Mouse (Mus musculus): ENCODE results near the gene Gnpat. TPM values are rescaled to one million over a fixed set of nuclear protein-coding genes. Genes with fewer than 3 reads are reported as not detected.
"Not testable (repeated sequence)": the region's sequence is repeated elsewhere in the genome, so short reads cannot be mapped to it uniquely, and the experiment has no call there.

Gnpat gene
- polyA plus RNA-seq, 1 experiment from 2014 or later, result 111 TPM

DNA sequence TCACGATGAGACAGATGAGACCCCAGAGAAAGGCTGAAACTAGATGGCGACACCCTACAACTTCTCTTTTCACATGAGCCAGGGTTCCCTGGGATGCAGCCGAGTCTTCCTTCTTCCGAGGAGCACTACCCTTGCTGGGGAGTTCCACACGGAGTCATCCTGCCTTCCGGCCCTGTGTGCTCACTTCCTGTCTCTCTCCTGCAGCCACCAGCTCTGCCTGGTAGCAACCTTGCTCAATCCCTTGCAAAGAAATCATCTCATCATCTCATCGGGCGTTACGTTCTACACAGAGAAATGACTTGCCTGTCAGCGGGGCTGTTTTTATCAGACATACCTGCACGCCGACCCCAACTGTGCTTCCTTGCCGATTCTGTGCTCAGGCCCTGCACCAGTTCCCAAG lies 32.8 kb upstream of the Gnpat start:
- no peak overlapping the region for H3K9ac ChIP-seq
- H3K36me3 ChIP-seq, result no peaks in the 10 kb centered on the region
- H3K4me3 ChIP-seq, result no peak overlapping the region
- no peak overlapping the region for H3K4me2 ChIP-seq (replicated peaks)
- no peaks in the 10 kb centered on the region for H3K27me3 ChIP-seq
- no peak for ATAC-seq (ENCODE audit: insufficient number of reproducible peaks, insufficient read depth, low FRiP score, low TSS enrichment)
- H3K27ac ChIP-seq, result no peak overlapping the region
- WGBS, result 71% methylated on average over 13 of the region's 13 CpGs
- H3K9me3 ChIP-seq, result no peaks in the 10 kb centered on the region
- no peaks in the 10 kb centered on the region for H3K4me1 ChIP-seq

DNA sequence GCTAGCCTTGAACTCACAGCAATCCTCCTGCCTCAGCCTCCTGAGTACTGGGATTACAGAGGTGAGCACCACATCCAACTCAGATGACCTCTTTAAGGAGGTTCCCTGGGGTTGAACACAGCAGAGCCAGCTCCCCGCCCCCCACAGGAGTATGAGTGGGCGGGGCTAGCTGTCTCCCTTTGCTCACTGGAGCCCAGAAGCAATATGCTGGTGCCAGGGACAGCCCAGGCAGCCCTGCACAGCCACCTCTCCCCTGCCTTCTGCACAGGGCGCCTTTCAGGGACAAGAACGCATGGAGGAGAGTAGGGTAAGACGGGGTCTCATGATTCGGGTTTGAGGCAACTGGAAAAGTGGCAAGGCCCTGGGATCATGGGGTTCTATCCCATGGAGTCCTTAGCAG lies 31.3 kb upstream of the Gnpat start:
- Histone ChIP-seq H3K9ac (no peak overlapping the region), H3K9me3 (no peaks in the 10 kb centered on the region), H3K27me3 (no peaks in the 10 kb centered on the region), H3K27ac (no peak overlapping the region), H3K4me1 (no peaks in the 10 kb centered on the region), H3K4me2 (replicated peaks) (no peak overlapping the region), H3K4me3 (no peak overlapping the region), H3K36me3 (no peaks in the 10 kb centered on the region)
- no peak for ATAC-seq (ENCODE audit: insufficient number of reproducible peaks, insufficient read depth, low FRiP score, low TSS enrichment)
- 75% methylated on average over 6 of the region's 6 CpGs for WGBS

- no peak for ATAC-seq (ENCODE audit: insufficient number of reproducible peaks, insufficient read depth, low FRiP score, low TSS enrichment)
- 85% methylated on average over 6 of the region's 6 CpGs for WGBS
- Histone ChIP-seq H3K4me3 (no peak overlapping the region), H3K27me3 (no peaks in the 10 kb centered on the region), H3K9me3 (no peaks in the 10 kb centered on the region), H3K4me2 (replicated peaks) (no peak overlapping the region), H3K36me3 (no peaks in the 10 kb centered on the region), H3K27ac (no peak overlapping the region), H3K9ac (no peak overlapping the region), H3K4me1 (no peaks in the 10 kb centered on the region)
Measured at GRCm38 (mm10) chr8:124831941-124832340, 30.9 kb upstream of the Gnpat start.

DNA sequence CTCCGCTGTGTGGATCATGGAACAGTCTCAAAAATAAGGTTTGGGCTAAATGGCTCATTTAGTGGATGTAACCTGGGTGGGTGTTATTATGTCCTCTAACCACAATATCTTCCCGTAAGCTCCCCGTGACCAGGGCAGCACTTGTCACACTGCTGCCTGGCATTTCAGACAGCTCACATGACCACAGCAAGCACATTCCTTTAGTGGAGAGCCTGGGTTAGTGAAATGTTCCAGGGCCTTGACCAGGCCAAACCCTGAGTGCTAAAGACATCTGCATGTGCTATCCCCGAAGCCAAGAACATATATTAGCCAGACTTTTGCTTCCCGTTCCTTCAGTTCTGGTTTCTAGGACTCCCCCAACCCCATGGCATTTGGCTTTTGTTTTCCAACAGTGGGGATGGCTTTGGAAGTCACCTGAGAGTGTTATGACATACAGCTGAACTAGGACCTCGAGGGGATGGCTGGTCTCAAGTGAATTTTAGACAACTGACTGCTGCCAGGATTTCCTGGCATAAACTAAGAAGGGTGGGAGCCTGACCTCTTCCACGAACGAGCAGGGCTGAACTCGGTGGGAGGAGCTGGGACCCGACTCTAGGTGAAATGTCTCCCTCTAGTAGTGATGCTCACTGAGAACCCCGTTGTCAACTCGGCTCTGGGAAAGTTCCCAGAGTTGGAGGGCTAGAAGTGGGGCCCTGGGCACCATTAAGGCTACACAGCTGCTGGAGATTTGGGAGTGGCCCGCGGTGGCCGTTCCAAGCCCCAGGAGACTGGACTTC lies 29.2 kb upstream of the Gnpat start:
- Histone ChIP-seq H3K4me3 (no peak overlapping the region), H3K27me3 (no peaks in the 10 kb centered on the region), H3K4me1 (no peaks in the 10 kb centered on the region), H3K4me2 (replicated peaks) (peak overlapping the region; percentile 9; the same call in 1 of the 2 replicates), H3K9ac (no peak overlapping the region), H3K36me3 (peaks cover 12% of the 10 kb centered on the region), H3K9me3 (no peaks in the 10 kb centered on the region), H3K27ac (no peak overlapping the region)
- WGBS, result 39% methylated on average over 15 of the region's 15 CpGs
- no peak for ATAC-seq (ENCODE audit: insufficient number of reproducible peaks, insufficient read depth, low FRiP score, low TSS enrichment)

DNA sequence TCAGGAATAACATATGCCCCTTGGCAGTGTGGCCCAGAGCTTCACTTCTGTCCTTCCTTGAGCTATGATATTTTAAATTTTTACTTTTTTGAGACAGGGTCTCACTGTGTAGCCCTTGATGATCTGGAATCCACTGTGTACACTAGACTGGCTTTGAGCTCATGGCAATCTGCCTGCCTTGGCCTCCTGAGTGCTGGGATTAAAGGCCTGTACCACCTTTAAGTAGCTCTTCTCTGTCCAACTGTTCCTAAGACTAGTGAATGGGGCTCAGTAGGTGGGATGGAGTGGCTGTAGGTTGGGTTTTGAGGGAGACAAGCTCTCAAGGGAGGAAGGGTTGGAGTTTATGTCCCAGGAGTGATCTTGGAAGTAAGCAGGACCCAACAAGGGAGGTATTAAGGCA lies 27.0 kb upstream of the Gnpat start:
- no peaks in the 10 kb centered on the region for H3K4me1 ChIP-seq
- peaks cover 35% of the 10 kb centered on the region for H3K36me3 ChIP-seq
- no peak overlapping the region for H3K4me3 ChIP-seq
- no peaks in the 10 kb centered on the region for H3K27me3 ChIP-seq
- ATAC-seq (ENCODE audit: insufficient number of reproducible peaks, insufficient read depth, low FRiP score, low TSS enrichment), result no peak
- H3K27ac ChIP-seq, result no peak overlapping the region
- H3K9me3 ChIP-seq, result no peaks in the 10 kb centered on the region
- H3K4me2 ChIP-seq (replicated peaks), result no peak overlapping the region
- no peak overlapping the region for H3K9ac ChIP-seq

DNA sequence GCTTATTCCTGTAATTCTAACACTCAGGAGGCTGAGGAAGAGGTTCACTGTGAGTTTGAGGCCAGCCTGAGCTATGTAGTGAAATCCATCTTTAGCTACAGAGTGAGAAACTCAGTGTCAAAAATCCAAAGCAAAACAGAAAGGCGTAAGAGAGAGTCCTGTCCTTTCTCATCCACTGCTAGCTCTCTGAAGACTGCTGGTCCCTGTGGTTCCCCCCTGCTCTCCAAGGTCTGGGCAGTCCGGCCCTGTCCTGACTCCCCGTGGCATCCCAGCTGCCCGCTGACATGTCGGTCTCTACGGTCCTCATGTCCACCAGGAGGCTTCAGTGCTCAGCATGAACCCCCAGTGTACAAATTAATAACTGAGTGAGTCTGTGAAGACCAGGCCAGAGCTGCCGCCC lies 26.6 kb upstream of the Gnpat start:
- Histone ChIP-seq H3K27me3 (no peaks in the 10 kb centered on the region), H3K9ac (no peak overlapping the region), H3K4me1 (no peaks in the 10 kb centered on the region), H3K9me3 (no peaks in the 10 kb centered on the region), H3K27ac (no peak overlapping the region), H3K4me3 (no peak overlapping the region), H3K36me3 (peaks cover 39% of the 10 kb centered on the region), H3K4me2 (replicated peaks) (no peak overlapping the region)
- WGBS, result 90% methylated on average over 7 of the region's 7 CpGs
- ATAC-seq (ENCODE audit: insufficient number of reproducible peaks, insufficient read depth, low FRiP score, low TSS enrichment), result no peak

- H3K27me3 ChIP-seq, result no peaks in the 10 kb centered on the region
- WGBS, result 81% methylated on average over 2 of the region's 2 CpGs
- H3K27ac ChIP-seq, result no peak overlapping the region
- no peak for ATAC-seq (ENCODE audit: insufficient number of reproducible peaks, insufficient read depth, low FRiP score, low TSS enrichment)
- H3K9me3 ChIP-seq, result no peaks in the 10 kb centered on the region
- H3K9ac ChIP-seq, result no peak overlapping the region
- H3K4me2 ChIP-seq (replicated peaks), result no peak overlapping the region
- no peak overlapping the region for H3K4me3 ChIP-seq
- H3K4me1 ChIP-seq, result no peaks in the 10 kb centered on the region
- peaks cover 45% of the 10 kb centered on the region for H3K36me3 ChIP-seq
Measured at GRCm38 (mm10) chr8:124836907-124837306, 25.9 kb upstream of the Gnpat start.

GRCm38 (mm10) chr8:124837956-124838355 lies 24.9 kb upstream of the Gnpat start:
- Histone ChIP-seq H3K4me2 (replicated peaks) (no peak overlapping the region), H3K36me3 (peaks cover 48% of the 10 kb centered on the region), H3K27me3 (no peaks in the 10 kb centered on the region), H3K9ac (no peak overlapping the region), H3K9me3 (no peaks in the 10 kb centered on the region), H3K4me3 (no peak overlapping the region), H3K4me1 (no peaks in the 10 kb centered on the region), H3K27ac (no peak overlapping the region)
- WGBS, result 77% methylated on average over 2 of the region's 2 CpGs
- no peak for ATAC-seq (ENCODE audit: insufficient number of reproducible peaks, insufficient read depth, low FRiP score, low TSS enrichment)

- Histone ChIP-seq H3K4me1 (no peaks in the 10 kb centered on the region), H3K9me3 (no peaks in the 10 kb centered on the region), H3K9ac (no peak overlapping the region), H3K4me3 (no peak overlapping the region), H3K4me2 (replicated peaks) (no peak overlapping the region), H3K27me3 (no peaks in the 10 kb centered on the region), H3K27ac (no peak overlapping the region), H3K36me3 (peaks cover 56% of the 10 kb centered on the region)
- WGBS, result 85% methylated on average over 10 of the region's 10 CpGs
- no peak for ATAC-seq (ENCODE audit: insufficient number of reproducible peaks, insufficient read depth, low FRiP score, low TSS enrichment)
Measured at GRCm38 (mm10) chr8:124839371-124839770, 23.5 kb upstream of the Gnpat start.

GRCm38 (mm10) chr8:124840900-124841299 lies 21.9 kb upstream of the Gnpat start:
- no peak overlapping the region for H3K4me3 ChIP-seq
- no peaks in the 10 kb centered on the region for H3K27me3 ChIP-seq
- peaks cover 64% of the 10 kb centered on the region for H3K36me3 ChIP-seq
- no peaks in the 10 kb centered on the region for H3K4me1 ChIP-seq
- H3K9me3 ChIP-seq, result no peaks in the 10 kb centered on the region
- no peak overlapping the region for H3K27ac ChIP-seq
- 95% methylated on average over 7 of the region's 7 CpGs for WGBS
- no peak overlapping the region for H3K4me2 ChIP-seq (replicated peaks)
- ATAC-seq (ENCODE audit: insufficient number of reproducible peaks, insufficient read depth, low FRiP score, low TSS enrichment), result no peak
- no peak overlapping the region for H3K9ac ChIP-seq

- Histone ChIP-seq H3K27ac (no peak overlapping the region), H3K4me2 (replicated peaks) (no peak overlapping the region), H3K9ac (no peak overlapping the region), H3K4me3 (no peak overlapping the region), H3K36me3 (peaks cover 64% of the 10 kb centered on the region), H3K9me3 (no peaks in the 10 kb centered on the region), H3K27me3 (no peaks in the 10 kb centered on the region), H3K4me1 (no peaks in the 10 kb centered on the region)
- 90% methylated on average over 10 of the region's 10 CpGs for WGBS
- ATAC-seq (ENCODE audit: insufficient number of reproducible peaks, insufficient read depth, low FRiP score, low TSS enrichment), result no peak
Measured at GRCm38 (mm10) chr8:124841775-124842174, 21.1 kb upstream of the Gnpat start.

- ATAC-seq (ENCODE audit: insufficient number of reproducible peaks, insufficient read depth, low FRiP score, low TSS enrichment); H3K4me2 ChIP-seq (replicated peaks); H3K9me3 ChIP-seq; H3K27me3 ChIP-seq; H3K4me3 ChIP-seq; H3K4me1 ChIP-seq; H3K9ac ChIP-seq; H3K27ac ChIP-seq: not testable (repeated sequence)
- WGBS, result 84% methylated on average over 1 of the region's 1 CpGs
- peaks cover 58% of the 10 kb centered on the region for H3K36me3 ChIP-seq
Measured at GRCm38 (mm10) chr8:124842929-124843328, 19.9 kb upstream of the Gnpat start.

Measured in embryonic facial prominence, embryonic 12.5 days (tissue).